21 mouse cellular contexts compared by ENCODE assay signal in genomic region chr12:87224950-87225349, GRCm38 (mm10). TPM values are rescaled to one million over a fixed set of nuclear protein-coding genes. Genes with fewer than 3 reads are reported as not detected.
A peak's percentile ranks its signal among the peaks of the same experiment; 100 is the strongest.
DNase-seq lines count a peak whose midpoint lies in the region; ATAC-seq and TF ChIP-seq lines count a peak whose summit lies in the region.
"Had no signal": no experiment of that assay in that cellular context is flagged by ENCODE, and none has a peak within 500 bp of the region (broad histone marks: within the 10 kb centered on the region; RNA-seq: fewer than 3 reads in every experiment).

No protein-coding gene starts in this region.

- no peak for TF ChIP-seq POLR2A in ES-Bruce4 (IDR thresholded peaks at IDR 0.05; ENCODE audit: insufficient read depth, low read length)

- no peak overlapping the region for H3K9ac ChIP-seq in heart, embryonic 14.5 days (ENCODE audit: low read length)
- peak overlapping the region; percentile 60 for H3K9ac ChIP-seq in ES-Bruce4 (ENCODE audit: low read depth, poor library complexity, severe bottlenecking)
- no peak overlapping the region for H3K9ac ChIP-seq in liver, embryonic 13.5 days
- H3K9ac ChIP-seq: embryonic facial prominence, embryonic 13.5 days; lung, embryonic 14.5 days had no signal

- H3K4me3 ChIP-seq in heart, embryonic 14.5 days (ENCODE audit: control insufficient read depth in 1 of 2, insufficient read depth in 1 of 2, low read depth in 1 of 2, low read length in 2 of 2): no peak overlapping the region
- H3K4me3 ChIP-seq in ES-Bruce4 (ENCODE audit: low read depth, low read length): peak overlapping the region; percentile 80
- no peak overlapping the region for H3K4me3 ChIP-seq in liver, embryonic 13.5 days (replicated peaks)
- H3K4me3 ChIP-seq: embryonic facial prominence, embryonic 13.5 days had no signal

- DNase-seq in heart, adult 18-20 months: no peak
- DNase-seq in 416B (ENCODE audit: low read depth): peak; percentile 33
- no peak for DNase-seq in liver, embryonic 13.5 days
- no peak for DNase-seq in gastrocnemius, adult 18-20 months (ENCODE audit: low spot score)
- DNase-seq in cerebellum, postnatal 36 days: no peak
- DNase-seq: adrenal gland, adult 8-10 months; cerebellum, adult 18-20 months; gastrocnemius, postnatal 36 days; kidney, adult 2 months; kidney, postnatal 36 days; layer of hippocampus, postnatal 36 days; left cerebral cortex, postnatal 4 days; lung, embryonic 14.5 days had no signal

- peak overlapping the region; percentile 28 for H3K4me2 ChIP-seq in heart, embryonic 14.5 days (ENCODE audit: low read length)
- peak overlapping the region; percentile 36 for H3K4me2 ChIP-seq in liver, embryonic 13.5 days
- H3K4me2 ChIP-seq: embryonic facial prominence, embryonic 13.5 days; lung, embryonic 14.5 days had no signal

- no peaks in the 10 kb centered on the region for H3K27me3 ChIP-seq in heart, embryonic 14.5 days (ENCODE audit: control insufficient read depth, insufficient read depth, low read length)
- H3K27me3 ChIP-seq in ES-Bruce4 (ENCODE audit: control insufficient read depth, insufficient read depth, low read length, poor library complexity, severe bottlenecking): no peaks in the 10 kb centered on the region
- no peaks in the 10 kb centered on the region for H3K27me3 ChIP-seq in liver, embryonic 13.5 days
- H3K27me3 ChIP-seq: CH12.LX; embryonic facial prominence, embryonic 13.5 days had no signal

- H3K4me1 ChIP-seq in heart, embryonic 14.5 days (ENCODE audit: control insufficient read depth in 2 of 2, insufficient read depth in 2 of 2, low read length in 2 of 2): no peaks in the 10 kb centered on the region; a peak in 2 of 4 replicates
- peaks cover 3% of the 10 kb centered on the region for H3K4me1 ChIP-seq in ES-Bruce4 (ENCODE audit: control insufficient read depth, insufficient read depth, low read length)
- H3K4me1 ChIP-seq in liver, embryonic 13.5 days (replicated peaks): peaks cover 17% of the 10 kb centered on the region
- H3K4me1 ChIP-seq: embryonic facial prominence, embryonic 13.5 days had no signal

- TF ChIP-seq EP300 in ES-Bruce4 (IDR thresholded peaks at IDR 0.05; ENCODE audit: insufficient read depth, low read depth, low read length): 0 out of 2 replicates have a peak, but pooled peaks have one; percentile 29

- no peak for ATAC-seq in heart, embryonic 14.5 days (ENCODE audit: insufficient number of reproducible peaks, insufficient read depth, low FRiP score, low read depth)
- peak; percentile 47; the same call in 1 of the 2 replicates for ATAC-seq in liver, embryonic 13.5 days (ENCODE audit: low read depth)
- ATAC-seq: hindbrain, embryonic 16.5 days; midbrain, embryonic 16.5 days had no signal

- H3K36me3 ChIP-seq in heart, embryonic 14.5 days (ENCODE audit: control insufficient read depth, insufficient read depth, low read length): no peaks in the 10 kb centered on the region
- H3K36me3 ChIP-seq in ES-Bruce4 (ENCODE audit: control insufficient read depth, insufficient read depth, low read length, poor library complexity, severe bottlenecking): peaks cover 3% of the 10 kb centered on the region; the same call in 1 of the 2 replicates
- no peaks in the 10 kb centered on the region for H3K36me3 ChIP-seq in liver, embryonic 13.5 days
- H3K36me3 ChIP-seq: embryonic facial prominence, embryonic 13.5 days had no signal

- no peak overlapping the region for H3K27ac ChIP-seq in heart, embryonic 14.5 days (replicated peaks in 1 of 2; ENCODE audit: control insufficient read depth in 1 of 2, insufficient read depth in 1 of 2, low read depth in 2 of 2, low read length in 2 of 2)
- H3K27ac ChIP-seq in ES-Bruce4 (ENCODE audit: insufficient read depth, low read length): peak overlapping the region; percentile 79
- H3K27ac ChIP-seq in liver, embryonic 13.5 days: no peak overlapping the region
- H3K27ac ChIP-seq: embryonic facial prominence, embryonic 13.5 days; macrophage; stomach, postnatal 0 days had no signal

- WGBS in heart, embryonic 14.5 days: 62% methylated on average over 10 of the region's 10 CpGs
- WGBS in liver, embryonic 13.5 days (ENCODE audit: insufficient replicate concordance): 45% methylated on average over 10 of the region's 10 CpGs

- H3K9me3 ChIP-seq in heart, embryonic 14.5 days (ENCODE audit: control insufficient read depth, low read length): no peaks in the 10 kb centered on the region; the same call in 1 of the 2 replicates
- H3K9me3 ChIP-seq in ES-Bruce4 (replicated peaks; ENCODE audit: control insufficient read depth, insufficient read depth, low read length, poor library complexity, severe bottlenecking): no peaks in the 10 kb centered on the region
- H3K9me3 ChIP-seq in liver, embryonic 13.5 days (replicated peaks): 0 out of 2 replicates have a peak, but pooled peaks cover 3% of the 10 kb centered on the region
- H3K9me3 ChIP-seq: embryonic facial prominence, embryonic 13.5 days had no signal

- TF ChIP-seq CTCF in ES-Bruce4 (IDR thresholded peaks at IDR 0.05; ENCODE audit: low read depth, low read length): no peak

RNA-seq across cellular contexts. Expression of gene Noxred1, which starts 13.6 kb away (rescaled TPM):
- 0.42 and 0.63 TPM in 2 replicates for polyA plus RNA-seq in heart, embryonic 14.5 days (2014; fragmentation: Nextera tagmentation; extraction: Ambion mirVana)
- total RNA-seq in heart, adult 18-20 months (2021): under 1 TPM; 0.46 to 0.69 TPM
- polyA plus RNA-seq in ES-Bruce4 (2011; ENCODE audit: insufficient read depth, insufficient read length, low read depth, missing spikeins): 4.8 and 6.1 TPM in 2 replicates
- polyA plus RNA-seq in liver, embryonic 13.5 days (2015; fragmentation: Nextera tagmentation; extraction: Ambion mirVana): 0.19 and 0.29 TPM in 2 replicates
- total RNA-seq in gastrocnemius, adult 18-20 months (2021): under 1 TPM; 0.55 to 0.94 TPM

RNA-seq across cellular contexts. Expression of gene Tmed8, which starts 24.7 kb away (rescaled TPM):
- 1.8 and 2.5 TPM in 2 replicates for polyA plus RNA-seq in heart, embryonic 14.5 days (2014; fragmentation: Nextera tagmentation; extraction: Ambion mirVana)
- total RNA-seq in heart, adult 18-20 months (2021): 1 to 10 TPM; 6.4 to 6.7 TPM
- polyA plus RNA-seq in ES-Bruce4 (2011; ENCODE audit: insufficient read depth, insufficient read length, low read depth, missing spikeins): 13.0 and 13.4 TPM in 2 replicates
- polyA plus RNA-seq in liver, embryonic 13.5 days (2015; fragmentation: Nextera tagmentation; extraction: Ambion mirVana): 0.43 and 0.58 TPM in 2 replicates
- 1 to 10 TPM; 1.3 to 1.4 TPM for total RNA-seq in gastrocnemius, adult 18-20 months (2021)

RNA-seq across cellular contexts. Expression of gene Samd15, which starts 25.4 kb away (rescaled TPM):
- polyA plus RNA-seq in heart, embryonic 14.5 days (2014; fragmentation: Nextera tagmentation; extraction: Ambion mirVana): 0.55 and 0.89 TPM in 2 replicates
- total RNA-seq in heart, adult 18-20 months (2021): under 1 TPM; 0.26 to 0.30 TPM
- 0.44 TPM in 1 of 2 replicates, not detected in the other for polyA plus RNA-seq in ES-Bruce4 (2011; ENCODE audit: insufficient read depth, insufficient read length, low read depth, missing spikeins)
- 8.8 and 12.4 TPM in 2 replicates for polyA plus RNA-seq in liver, embryonic 13.5 days (2015; fragmentation: Nextera tagmentation; extraction: Ambion mirVana)
- under 1 TPM in 1 of 2 experiments, not detected in 1; 0.25 TPM for total RNA-seq in gastrocnemius, adult 18-20 months (2021)
- total RNA-seq: gastrocnemius, postnatal 36 days had no signal
- polyA plus RNA-seq: kidney, adult 2 months had no signal

RNA-seq across cellular contexts. Expression of gene Vipas39, which starts 41.1 kb away (rescaled TPM):
- polyA plus RNA-seq in heart, embryonic 14.5 days (2014; fragmentation: Nextera tagmentation; extraction: Ambion mirVana): 39.2 and 40.0 TPM in 2 replicates
- 10 to 100 TPM; 22.0 to 24.6 TPM for total RNA-seq in heart, adult 18-20 months (2021)
- 31.0 and 33.8 TPM in 2 replicates for polyA plus RNA-seq in ES-Bruce4 (2011; ENCODE audit: insufficient read depth, insufficient read length, low read depth, missing spikeins)
- polyA plus RNA-seq in liver, embryonic 13.5 days (2015; fragmentation: Nextera tagmentation; extraction: Ambion mirVana): 9.8 and 10.6 TPM in 2 replicates
- total RNA-seq in gastrocnemius, adult 18-20 months (2021): 1 to 10 TPM; 6.1 to 9.1 TPM

RNA-seq across cellular contexts. Expression of gene Ahsa1, which starts 41.3 kb away (rescaled TPM):
- polyA plus RNA-seq in heart, embryonic 14.5 days (2014; fragmentation: Nextera tagmentation; extraction: Ambion mirVana): 150 and 167 TPM in 2 replicates
- total RNA-seq in heart, adult 18-20 months (2021): 100 to 1,000 TPM; 155 to 174 TPM
- 195 and 198 TPM in 2 replicates for polyA plus RNA-seq in ES-Bruce4 (2011; ENCODE audit: insufficient read depth, insufficient read length, low read depth, missing spikeins)
- 196 and 212 TPM in 2 replicates for polyA plus RNA-seq in liver, embryonic 13.5 days (2015; fragmentation: Nextera tagmentation; extraction: Ambion mirVana)
- 100 to 1,000 TPM; 121 to 129 TPM for total RNA-seq in gastrocnemius, adult 18-20 months (2021)
